Comparison of ENCODE assay signal across 8 mouse cellular contexts in genomic region chr1:164307922-164308321, GRCm38 (mm10). TPM values are rescaled to one million over a fixed set of nuclear protein-coding genes. Genes with fewer than 3 reads are reported as not detected.
DNase-seq lines count a peak whose midpoint lies in the region; ATAC-seq and TF ChIP-seq lines count a peak whose summit lies in the region.

No protein-coding gene starts in this region.

- H3K36me3 ChIP-seq in C2C12 (ENCODE audit: control insufficient read depth, insufficient read depth): peaks cover 8% of the 10 kb centered on the region
- peaks cover 27% of the 10 kb centered on the region for H3K36me3 ChIP-seq in forebrain, embryonic 10.5 days (replicated peaks)
- no peaks in the 10 kb centered on the region for H3K36me3 ChIP-seq in liver, embryonic 14.5 days (replicated peaks; ENCODE audit: control insufficient read depth, insufficient read depth, low read depth)

- no peak for TF ChIP-seq EP300 in liver, embryonic 14.5 days (IDR thresholded peaks at IDR 0.05; ENCODE audit: low read depth)

- DNase-seq in gastrocnemius, adult 2 months: no peak
- DNase-seq in gastrocnemius, postnatal 36 days: no peak
- no peak for DNase-seq in forebrain, embryonic 10.5 days (ENCODE audit: extremely low spot score, low spot score)
- DNase-seq in liver, embryonic 14.5 days (ENCODE audit: low read depth in 3 of 3, low spot score in 3 of 3): peak in 1 of 3 experiments; percentile 20
- DNase-seq in left cerebral cortex, postnatal 4 days: no peak
- no peak for DNase-seq in cerebellum, adult 18-20 months
- no peak for DNase-seq in thymus, postnatal 0 days (ENCODE audit: low spot score)

- peaks cover 13% of the 10 kb centered on the region for H3K79me3 ChIP-seq in C2C12 (ENCODE audit: low read depth)

- H3K4me3 ChIP-seq in gastrocnemius, adult 2 months: peak overlapping the region; percentile 97
- H3K4me3 ChIP-seq in C2C12 (ENCODE audit: insufficient read depth, poor library complexity, severe bottlenecking): peak overlapping the region; percentile 71
- H3K4me3 ChIP-seq in forebrain, embryonic 10.5 days: peak overlapping the region; percentile 80
- H3K4me3 ChIP-seq in liver, embryonic 14.5 days (ENCODE audit: insufficient read depth in 1 of 2, low read depth in 2 of 2, low read length in 2 of 2): peak overlapping the region; percentile 79 to 89

- peaks cover 17% of the 10 kb centered on the region for H3K4me1 ChIP-seq in forebrain, embryonic 10.5 days
- peaks cover 4 to 9% of the 10 kb centered on the region in 2 experiments; a peak in 3 of 4 replicates for H3K4me1 ChIP-seq in liver, embryonic 14.5 days (replicated peaks; ENCODE audit: control insufficient read depth in 2 of 2, insufficient read depth in 2 of 2, low read length in 1 of 2)

- H3K27me3 ChIP-seq in C2C12 (ENCODE audit: control insufficient read depth, insufficient read depth, insufficient read length): no peaks in the 10 kb centered on the region
- H3K27me3 ChIP-seq in forebrain, embryonic 10.5 days (ENCODE audit: poor library complexity, severe bottlenecking): no peaks in the 10 kb centered on the region
- no peaks in the 10 kb centered on the region for H3K27me3 ChIP-seq in liver, embryonic 14.5 days (ENCODE audit: control insufficient read depth, insufficient read depth, low read length)

- peaks cover 39% of the 10 kb centered on the region for H3K79me2 ChIP-seq in C2C12 (ENCODE audit: control insufficient read depth, insufficient read depth)

- no peak for ATAC-seq in liver, embryonic 14.5 days (ENCODE audit: insufficient read depth)

- 13% methylated on average over 10 of the region's 10 CpGs for WGBS in forebrain, embryonic 10.5 days
- WGBS in liver, embryonic 14.5 days (ENCODE audit: insufficient replicate concordance): 11% methylated on average over 10 of the region's 10 CpGs

- H3K9me3 ChIP-seq in forebrain, embryonic 10.5 days: no peaks in the 10 kb centered on the region
- H3K9me3 ChIP-seq in liver, embryonic 14.5 days (ENCODE audit: control insufficient read depth, low read length): no peaks in the 10 kb centered on the region

- H3ac ChIP-seq in C2C12 (ENCODE audit: control insufficient read depth, insufficient read length, low read depth): peak overlapping the region; percentile 67

- intact Hi-C loops in gastrocnemius, adult 2 months (cut with DNase I): loop anchor here (2.0 kb wide), 1 partner anchor 929 kb away; the partner anchor contains the start of gene Tiprl
- intact Hi-C loops in gastrocnemius, postnatal 36 days (cut with DNase I): loop anchor here (5.0 kb wide), 1 partner anchor 56 kb away; no protein-coding TSS in a partner anchor
- intact Hi-C loops in left cerebral cortex, postnatal 4 days (cut with DNase I): no loop called here

- no peak for TF ChIP-seq CTCF in gastrocnemius, adult 2 months (IDR thresholded peaks at IDR 0.05)
- TF ChIP-seq CTCF in C2C12 (IDR thresholded peaks at IDR 0.05; ENCODE audit: control insufficient read depth, insufficient read depth, insufficient read length): no peak
- TF ChIP-seq CTCF in liver, embryonic 14.5 days (IDR thresholded peaks at IDR 0.05; ENCODE audit: low read depth): no peak

- H3K27ac ChIP-seq in gastrocnemius, adult 2 months: peak overlapping the region; percentile 93
- H3K27ac ChIP-seq in forebrain, embryonic 10.5 days: peak overlapping the region; percentile 86
- no peak overlapping the region for H3K27ac ChIP-seq in liver, embryonic 14.5 days

- peak overlapping the region; percentile 75 for H3K4me2 ChIP-seq in liver, embryonic 14.5 days (ENCODE audit: low read depth)

- peak overlapping the region; percentile 56 for H3K9ac ChIP-seq in liver, embryonic 14.5 days (replicated peaks)

TF ChIP-seq in C2C12, 6 proteins besides CTCF, POLR2A, EP300 and RAD21:
- TF ChIP-seq FOSL1 (IDR thresholded peaks at IDR 0.05; ENCODE audit: insufficient read depth, low read length, poor library complexity, severe bottlenecking): no peak
- no peak for TF ChIP-seq MYOD1 (IDR thresholded peaks at IDR 0.05; ENCODE audit: control insufficient read depth, insufficient read length, low read depth)
- no peak for TF ChIP-seq MYOG (IDR thresholded peaks at IDR 0.05; ENCODE audit: control insufficient read depth, extremely low read depth, insufficient read length)
- TF ChIP-seq MAX (IDR thresholded peaks at IDR 0.05): no peak
- no peak for TF ChIP-seq CEBPB (IDR thresholded peaks at IDR 0.05; ENCODE audit: low read depth)
- TF ChIP-seq USF1 (IDR thresholded peaks at IDR 0.05; ENCODE audit: low read depth): no peak
TF ChIP-seq in C2C12: peak in this region for 0.

RNA-seq across cellular contexts. Expression of gene Blzf1, which starts 0.6 kb away (rescaled TPM):
- total RNA-seq in gastrocnemius, adult 2 months (2021): 10 to 100 TPM; 26.5 to 28.0 TPM
- total RNA-seq in gastrocnemius, postnatal 36 days (2021): 10 to 100 TPM; 20.1 to 24.5 TPM
- 5.0 TPM for polyA plus RNA-seq in C2C12 (2012; fragmentation: generic; extraction: Trizol)
- polyA plus RNA-seq in forebrain, embryonic 10.5 days (2016; fragmentation: Nextera tagmentation; extraction: Ambion mirVana): 24.9 and 26.7 TPM in 2 replicates
- 2.3 and 4.1 TPM in 2 replicates for polyA plus RNA-seq in liver, embryonic 14.5 days (2012; rRNA removed)
- polyA plus RNA-seq in liver, embryonic 14.5 days (2014; fragmentation: Nextera tagmentation; extraction: Ambion mirVana): 8.5 and 9.9 TPM in 2 replicates
- total RNA-seq in left cerebral cortex, postnatal 4 days (2021): 10 to 100 TPM; 19.8 to 24.3 TPM
- 23.6 and 24.0 TPM in 2 replicates for polyA plus RNA-seq in thymus, postnatal 0 days (2015; fragmentation: Nextera tagmentation; extraction: Ambion mirVana)

RNA-seq across cellular contexts. Expression of gene Nme7, which starts 4.0 kb away (rescaled TPM):
- 1 to 10 TPM; 1.4 TPM for total RNA-seq in gastrocnemius, adult 2 months (2021)
- total RNA-seq in gastrocnemius, postnatal 36 days (2021): 1 to 10 TPM; 2.1 TPM
- 19.0 TPM for polyA plus RNA-seq in C2C12 (2012; fragmentation: generic; extraction: Trizol)
- polyA plus RNA-seq in forebrain, embryonic 10.5 days (2016; fragmentation: Nextera tagmentation; extraction: Ambion mirVana): 45.6 and 48.8 TPM in 2 replicates
- 4.2 and 6.4 TPM in 2 replicates for polyA plus RNA-seq in liver, embryonic 14.5 days (2012; rRNA removed)
- 9.0 and 13.0 TPM in 2 replicates for polyA plus RNA-seq in liver, embryonic 14.5 days (2014; fragmentation: Nextera tagmentation; extraction: Ambion mirVana)
- 10 to 100 TPM; 21.5 to 24.4 TPM for total RNA-seq in left cerebral cortex, postnatal 4 days (2021)
- 27.3 and 30.3 TPM in 2 replicates for polyA plus RNA-seq in thymus, postnatal 0 days (2015; fragmentation: Nextera tagmentation; extraction: Ambion mirVana)

RNA-seq across cellular contexts. Expression of gene Ccdc181, which starts 32.5 kb away (rescaled TPM):
- 10 to 100 TPM; 11.2 to 11.8 TPM for total RNA-seq in gastrocnemius, adult 2 months (2021)
- 1 to 10 TPM; 8.8 to 9.1 TPM for total RNA-seq in gastrocnemius, postnatal 36 days (2021)
- 1.7 TPM for polyA plus RNA-seq in C2C12 (2012; fragmentation: generic; extraction: Trizol)
- 13.9 and 14.0 TPM in 2 replicates for polyA plus RNA-seq in forebrain, embryonic 10.5 days (2016; fragmentation: Nextera tagmentation; extraction: Ambion mirVana)
- 0.80 and 1.8 TPM in 2 replicates for polyA plus RNA-seq in liver, embryonic 14.5 days (2012; rRNA removed)
- 2.3 and 3.7 TPM in 2 replicates for polyA plus RNA-seq in liver, embryonic 14.5 days (2014; fragmentation: Nextera tagmentation; extraction: Ambion mirVana)
- 10 to 100 TPM; 21.2 to 22.3 TPM for total RNA-seq in left cerebral cortex, postnatal 4 days (2021)
- polyA plus RNA-seq in thymus, postnatal 0 days (2015; fragmentation: Nextera tagmentation; extraction: Ambion mirVana): 11.4 and 11.5 TPM in 2 replicates

RNA-seq across cellular contexts. Expression of gene Slc19a2, which starts 59.1 kb away (rescaled TPM):
- 1 to 10 TPM; 2.6 to 2.8 TPM for total RNA-seq in gastrocnemius, adult 2 months (2021)
- 1 to 10 TPM; 3.4 to 3.9 TPM for total RNA-seq in gastrocnemius, postnatal 36 days (2021)
- polyA plus RNA-seq in C2C12 (2012; fragmentation: generic; extraction: Trizol): 10.1 TPM
- polyA plus RNA-seq in forebrain, embryonic 10.5 days (2016; fragmentation: Nextera tagmentation; extraction: Ambion mirVana): 11.2 and 12.2 TPM in 2 replicates
- 12.8 and 13.0 TPM in 2 replicates for polyA plus RNA-seq in liver, embryonic 14.5 days (2012; rRNA removed)
- 19.6 and 19.8 TPM in 2 replicates for polyA plus RNA-seq in liver, embryonic 14.5 days (2014; fragmentation: Nextera tagmentation; extraction: Ambion mirVana)
- 1 to 10 TPM; 8.9 to 9.1 TPM for total RNA-seq in left cerebral cortex, postnatal 4 days (2021)
- 3.5 and 4.1 TPM in 2 replicates for polyA plus RNA-seq in thymus, postnatal 0 days (2015; fragmentation: Nextera tagmentation; extraction: Ambion mirVana)
